Mouse (Mus musculus) cerebellum, adult 18-20 months (tissue): ENCODE data around the gene Fam57a.

Source experiments
- DNase-seq, 2 experiments: peaks; one replicate each; pipeline ENCODE4 v3.0.0; 2021

Gene Fam57a

DNA sequence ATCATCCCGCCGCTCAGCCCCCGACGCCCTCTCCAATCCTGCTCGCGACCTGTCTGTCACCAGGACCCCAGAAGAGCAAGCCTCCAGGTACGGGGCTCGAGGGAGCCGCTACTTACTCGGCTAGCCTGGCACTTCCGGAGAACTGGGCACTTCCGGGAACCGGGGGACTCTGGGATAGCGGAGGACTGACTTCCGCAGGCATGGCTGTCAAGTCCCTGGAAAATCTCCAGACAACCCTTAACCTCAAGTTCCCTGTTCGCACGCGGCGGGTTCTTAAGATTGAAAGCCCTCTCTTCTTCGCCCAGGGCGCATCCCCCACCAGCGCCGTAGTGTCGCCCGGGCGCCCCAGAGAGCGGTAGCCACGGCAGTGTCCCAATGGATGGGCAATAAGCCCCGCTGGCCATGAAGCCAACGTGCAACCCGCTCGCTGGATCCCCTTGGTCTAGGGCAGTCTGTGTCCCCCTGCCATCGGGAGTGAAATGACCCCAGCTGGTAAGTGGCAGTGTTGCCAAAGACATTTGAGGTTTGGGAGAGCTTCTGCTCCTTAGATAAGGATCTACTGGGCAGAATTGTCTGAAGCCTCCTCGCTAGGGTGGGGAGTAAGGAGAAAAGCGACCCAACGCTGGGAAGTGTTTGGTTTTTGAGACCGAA, at the start of gene Fam57a, which contains the start of gene Vps53:
Fam57a (plus strand) TSS at position 177 of the 651 bp plus-strand sequence.
Vps53 (minus strand) TSS at position 153 of the 651 bp plus-strand sequence.
- peak; percentile 92 for DNase-seq

DNA sequence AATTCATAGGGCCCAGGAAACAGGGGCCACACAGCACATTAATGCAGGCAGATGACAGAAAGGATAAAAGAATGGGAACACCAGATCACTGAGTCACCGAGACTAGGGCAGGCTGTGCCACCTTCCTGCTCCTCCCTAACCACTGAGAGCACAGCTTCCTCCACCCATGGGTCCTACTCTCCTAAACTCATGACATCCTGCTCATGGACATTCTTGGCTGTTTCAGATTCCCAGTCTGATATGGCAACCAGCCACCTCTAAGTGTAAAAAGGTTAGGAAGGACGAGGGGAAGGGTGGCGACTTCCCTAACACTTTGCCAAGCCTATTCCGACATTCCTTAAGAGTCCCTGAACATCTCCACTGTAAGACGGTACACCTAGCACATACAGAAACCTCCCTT, 48.6 kb upstream of the Fam57a start:
- DNase-seq, result no peak

DNA sequence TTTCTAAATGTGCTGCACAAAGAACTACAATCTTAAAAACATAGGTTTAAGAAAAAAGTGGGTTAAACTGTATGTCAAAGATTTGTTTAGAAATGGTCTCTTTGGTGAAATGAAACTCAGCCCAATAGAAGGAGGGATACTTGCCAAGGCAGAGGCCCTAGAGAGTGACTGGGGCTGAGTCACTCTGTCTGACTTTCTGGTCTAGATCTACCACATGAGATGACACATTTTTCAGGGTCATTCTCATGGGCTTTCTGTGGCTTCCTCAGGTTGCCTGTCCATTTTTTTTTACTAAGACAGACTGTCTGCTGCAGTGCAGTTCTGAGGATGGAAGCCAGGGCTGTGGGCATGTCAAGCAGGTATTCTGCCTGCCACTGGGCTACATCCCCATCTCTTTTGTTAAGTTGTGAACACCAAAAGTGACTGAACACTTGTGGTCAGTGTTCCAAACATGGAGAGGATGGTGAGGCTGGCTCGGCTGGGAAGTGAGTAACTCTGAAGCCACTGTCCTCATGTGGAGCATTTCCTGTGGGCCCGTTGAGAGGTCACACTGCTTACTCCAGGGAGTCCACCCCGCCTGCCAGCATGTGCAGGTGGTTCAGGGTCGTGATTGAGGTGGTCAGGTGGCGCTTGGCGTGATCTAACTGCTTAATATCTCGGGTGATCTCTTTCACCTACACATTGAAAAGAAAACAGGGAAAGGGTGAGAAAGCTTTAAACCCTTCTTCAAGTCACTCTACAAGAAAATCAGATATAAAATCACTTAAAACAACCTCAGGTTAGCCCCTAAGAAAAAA, 43.6 kb upstream of the Fam57a start:
- DNase-seq, result no peak

DNA sequence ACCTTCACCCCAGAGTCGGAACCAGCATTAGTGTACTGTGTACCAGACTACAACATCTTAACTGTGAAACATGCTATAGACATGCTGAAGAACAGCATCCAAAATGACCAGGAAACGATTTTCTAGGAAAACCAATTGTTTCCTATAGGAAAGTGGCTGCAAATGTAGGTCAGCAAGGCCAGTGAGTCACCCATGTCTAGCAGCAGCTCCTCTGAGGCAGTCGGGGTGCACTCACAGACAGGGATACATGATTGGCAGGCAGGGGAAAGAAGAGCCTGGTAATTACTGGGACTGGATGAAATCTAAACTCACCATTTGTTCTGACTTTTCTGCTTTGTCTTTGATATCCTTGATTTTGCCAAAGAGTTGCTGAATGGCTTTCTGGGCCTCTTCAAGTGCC, 41.5 kb upstream of the Fam57a start:
- DNase-seq, result no peak

DNA sequence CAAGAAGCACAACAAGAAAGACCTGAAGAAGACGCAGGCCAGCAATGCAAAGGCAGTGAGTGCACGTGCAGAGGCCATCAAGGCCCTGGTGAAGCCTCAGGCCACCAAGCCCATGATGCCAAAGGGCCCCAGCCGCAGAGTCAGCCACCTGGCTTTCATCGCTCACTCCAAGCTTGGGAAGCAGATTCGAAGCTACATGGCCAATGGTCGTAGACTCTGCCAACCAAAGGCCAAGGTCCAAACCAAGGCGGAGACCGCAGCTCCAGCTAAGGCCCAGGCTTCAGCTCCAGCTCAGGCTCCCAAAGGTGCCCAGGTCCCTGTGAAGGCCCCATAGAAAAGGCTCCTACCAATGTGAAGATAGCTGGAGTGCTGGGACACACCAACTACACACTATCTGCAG, 35.1 kb upstream of the Fam57a start:
- DNase-seq, result no peak

DNA sequence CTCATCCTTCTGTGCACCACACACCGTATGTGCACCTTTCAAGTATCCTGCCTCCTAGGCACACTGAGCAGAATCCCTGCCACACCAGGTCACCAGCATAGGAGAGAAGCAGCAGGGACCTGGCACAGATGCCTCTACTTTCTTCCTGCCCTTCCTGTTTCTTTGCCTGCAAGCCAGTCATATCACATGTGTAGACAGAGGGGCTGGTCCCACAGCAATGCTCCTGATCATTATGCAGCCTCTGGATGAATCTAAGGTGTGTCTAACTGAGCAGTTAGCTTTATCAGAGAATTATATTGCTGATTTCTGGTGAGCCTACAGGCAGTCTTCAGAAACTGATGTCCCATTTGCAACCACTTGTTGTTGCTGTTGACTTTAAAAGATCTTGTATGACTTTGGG, 34.3 kb upstream of the Fam57a start:
- DNase-seq, result no peak

DNA sequence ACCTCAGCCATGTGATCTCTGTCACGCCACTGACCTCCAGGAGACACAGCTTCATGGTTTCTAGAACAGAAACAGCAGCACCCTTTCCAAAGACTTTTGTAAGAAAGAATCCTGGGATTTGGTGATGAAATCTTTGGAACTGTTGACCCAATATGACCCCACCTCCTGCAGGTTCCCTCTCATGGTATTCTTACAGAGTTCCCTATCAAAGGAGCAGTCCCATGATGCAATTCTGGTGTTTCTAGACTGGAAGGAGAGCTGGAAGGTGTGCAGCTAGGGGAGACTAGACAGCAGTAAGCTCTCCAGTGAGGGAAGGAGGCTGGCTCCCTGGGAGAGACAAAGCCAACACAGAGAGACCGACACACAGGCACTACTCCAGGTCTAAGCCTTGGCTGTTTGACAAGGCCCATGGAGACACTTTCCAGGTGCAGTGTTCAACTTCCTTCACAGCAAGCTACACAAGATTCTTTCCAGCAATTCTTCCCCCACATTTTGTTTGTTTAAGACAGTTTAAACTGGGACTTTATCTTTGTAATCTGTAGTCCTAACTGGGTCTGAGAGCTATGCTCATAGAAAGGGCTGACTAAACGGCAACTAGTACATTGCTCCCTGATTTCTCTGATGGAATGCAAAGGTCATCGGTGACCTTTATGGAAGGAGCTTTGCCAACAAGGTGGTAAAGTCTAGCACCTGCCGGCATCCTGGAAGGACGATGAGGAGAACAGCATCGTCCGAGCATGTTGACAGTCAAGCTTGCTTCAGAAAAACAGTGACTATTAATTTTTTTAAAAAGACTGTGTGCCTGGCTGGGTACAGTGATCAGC, 33.1 kb upstream of the Fam57a start:
- peak; percentile 39 to 41 for DNase-seq

DNA sequence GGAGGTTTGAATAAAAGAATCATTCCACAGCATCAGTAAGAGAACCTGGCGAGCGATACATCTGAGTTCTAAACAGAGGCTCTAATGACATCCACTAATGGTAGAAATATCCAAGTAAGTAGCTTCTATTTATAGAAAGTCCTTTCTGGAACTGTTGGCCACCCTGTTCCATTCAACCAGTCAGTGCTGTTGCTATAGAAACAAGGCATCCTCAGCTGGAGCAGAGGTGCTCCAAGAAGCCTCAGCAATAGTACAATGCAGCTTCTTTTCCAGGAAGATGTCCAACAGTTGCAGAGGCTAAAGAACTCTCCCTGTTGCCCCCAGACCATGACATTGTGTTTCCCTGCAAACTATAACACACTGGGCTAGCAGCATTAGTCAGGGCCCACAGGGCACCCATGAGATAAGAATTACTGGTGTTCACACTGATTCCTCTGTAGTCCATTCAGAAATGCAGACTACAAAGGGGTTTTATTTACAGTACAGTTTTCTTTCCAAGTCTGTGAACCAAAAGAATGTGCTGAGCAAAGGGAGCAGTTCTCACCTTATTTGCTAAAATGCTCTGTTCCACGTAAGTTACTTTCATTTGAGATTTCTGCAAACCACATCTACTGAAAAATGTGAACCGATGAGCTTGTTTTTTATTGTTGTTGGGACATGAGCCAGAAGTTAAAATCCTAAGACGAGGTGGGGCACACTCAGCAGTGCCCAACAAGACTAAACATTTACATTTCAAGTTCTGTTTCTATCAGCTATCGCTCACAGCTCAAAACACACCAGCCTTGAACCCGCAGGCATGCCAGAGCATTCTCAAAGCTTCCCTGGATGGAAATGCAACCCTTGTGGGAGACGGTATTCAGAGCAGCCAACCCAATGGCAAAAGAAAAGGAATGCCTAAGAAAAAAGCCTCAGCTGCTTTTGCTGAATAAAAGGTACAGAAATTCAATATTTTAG, 31.1 kb upstream of the Fam57a start:
- DNase-seq, result no peak

DNA sequence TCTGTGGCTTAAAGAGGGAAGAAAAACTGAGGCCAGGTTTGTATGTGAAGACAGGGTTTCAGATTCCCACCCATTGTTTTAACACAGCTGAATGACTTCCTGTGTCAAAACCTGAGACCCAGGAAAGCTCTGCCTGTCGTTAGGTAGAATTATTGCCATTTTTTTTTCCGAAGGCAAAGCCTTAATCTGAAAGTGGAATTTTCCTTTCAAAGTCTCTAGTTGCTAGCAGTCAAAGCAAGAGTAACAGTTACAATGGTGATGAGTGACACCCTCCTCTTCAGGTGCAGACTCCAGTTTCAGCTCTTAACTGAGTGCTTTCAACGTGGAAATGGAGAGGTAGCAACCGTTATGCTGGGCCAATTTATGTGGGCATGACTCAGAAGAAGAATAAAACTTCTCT, 28.5 kb upstream of the Fam57a start:
- no peak for DNase-seq

DNA sequence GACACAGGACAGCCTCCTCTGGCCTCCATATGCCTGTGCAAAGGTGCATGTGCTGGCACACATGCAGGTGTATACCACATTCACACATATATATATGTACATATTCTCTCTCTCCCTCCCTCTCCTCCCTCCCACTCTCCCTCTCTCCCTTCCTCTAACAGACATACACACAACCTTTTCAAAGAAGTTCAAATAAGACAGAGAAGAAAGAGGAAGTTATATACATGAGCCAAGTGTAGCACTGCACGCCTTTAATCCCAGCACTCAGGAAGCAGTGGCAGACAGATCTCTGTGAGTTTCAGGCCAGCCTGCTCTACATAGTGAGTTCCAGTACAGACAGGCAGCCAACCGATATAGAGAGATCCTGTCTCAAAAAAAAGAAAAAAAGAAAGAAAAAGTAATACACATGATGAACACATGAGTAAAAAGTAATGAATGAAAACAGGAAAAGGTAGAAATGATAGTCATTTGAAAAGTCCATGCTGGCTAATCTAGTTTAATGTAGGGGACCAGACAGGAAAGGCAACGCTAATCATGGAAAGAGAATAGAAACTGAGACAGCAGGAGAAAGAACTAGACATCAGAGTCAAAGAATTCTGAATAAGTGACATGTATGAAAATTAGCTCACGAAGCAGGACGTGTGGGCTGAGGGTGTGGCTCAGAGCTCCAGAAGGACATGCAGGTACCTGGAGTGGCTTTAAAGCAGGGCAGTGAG, 26.1 kb upstream of the Fam57a start:
- DNase-seq, result no peak

DNA sequence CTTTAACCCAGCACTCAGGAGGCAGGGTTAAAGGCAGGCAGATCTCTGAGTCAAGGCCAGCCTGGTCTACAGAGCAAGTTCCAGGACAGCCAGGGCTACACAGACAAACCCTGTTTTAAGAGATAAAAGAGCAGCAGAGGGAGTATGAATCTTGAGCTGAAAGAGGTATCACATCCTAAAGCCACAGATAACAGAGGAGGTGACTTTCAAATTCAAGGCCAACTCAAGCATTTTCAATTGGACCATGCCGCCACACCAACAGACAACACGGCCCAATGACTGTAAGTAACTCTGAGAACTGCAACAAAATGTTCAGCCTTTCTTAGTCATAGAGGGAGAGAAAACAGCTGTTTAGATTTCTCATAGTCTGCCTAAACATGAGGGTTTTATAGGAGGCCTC, 25.3 kb upstream of the Fam57a start:
- DNase-seq, result no peak

DNA sequence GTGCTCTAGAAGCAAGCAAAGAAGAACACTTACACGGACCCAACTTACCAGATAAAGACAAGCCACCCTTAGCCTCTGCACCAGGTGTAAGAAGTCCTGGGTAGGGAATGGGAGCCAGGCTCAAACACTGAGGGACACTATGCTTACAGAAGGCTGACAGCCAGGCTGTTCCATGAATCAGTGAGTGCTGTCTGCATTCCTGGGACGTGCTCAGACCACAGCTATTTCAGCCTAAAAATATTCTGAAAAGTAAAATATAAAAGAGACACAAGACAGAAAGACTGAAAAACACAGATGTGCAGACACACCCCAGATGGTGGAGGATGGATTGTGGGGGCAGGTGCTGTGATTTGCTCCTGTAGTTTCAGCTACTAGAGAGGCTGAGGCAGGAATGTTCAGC, 24.6 kb upstream of the Fam57a start:
- DNase-seq, result no peak

DNA sequence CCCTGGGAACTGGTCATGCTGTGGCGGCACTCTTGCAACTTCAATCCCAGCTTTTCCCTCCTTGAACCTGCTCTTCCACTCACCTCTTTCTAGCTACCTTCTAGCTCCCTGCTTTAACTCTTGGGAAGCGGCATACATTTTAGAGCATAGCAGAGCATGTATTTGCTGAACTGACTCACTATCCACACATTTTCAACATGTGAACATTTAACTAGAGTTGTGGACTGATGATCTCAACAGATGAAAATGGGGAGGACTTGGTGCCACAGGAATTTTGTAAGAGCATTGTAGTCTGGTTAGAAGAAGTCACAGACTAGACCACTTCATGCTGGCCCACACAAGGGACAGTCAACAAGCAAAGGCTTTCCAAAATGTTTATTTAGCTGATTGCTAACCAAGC, 21.1 kb upstream of the Fam57a start:
- no peak for DNase-seq

DNA sequence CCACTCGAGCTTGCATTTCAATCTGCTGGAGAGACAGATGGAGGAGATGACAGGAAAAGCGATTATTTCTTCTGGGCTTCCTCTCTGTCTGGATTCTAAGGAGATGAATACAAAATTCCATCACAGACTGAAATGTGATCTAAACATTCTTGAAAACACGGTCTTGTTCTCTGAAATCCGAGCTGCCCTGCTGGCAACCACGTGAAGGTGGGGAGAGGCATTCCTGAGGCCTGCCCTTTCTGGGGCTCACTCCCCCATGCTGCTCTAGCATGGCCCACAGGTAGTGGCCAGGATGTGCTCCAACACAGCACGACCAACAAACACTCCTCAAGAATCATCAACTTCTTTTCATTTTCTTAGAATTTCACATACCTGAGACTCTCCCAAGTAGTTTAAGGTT, 19.2 kb upstream of the Fam57a start:
- no peak for DNase-seq

DNA sequence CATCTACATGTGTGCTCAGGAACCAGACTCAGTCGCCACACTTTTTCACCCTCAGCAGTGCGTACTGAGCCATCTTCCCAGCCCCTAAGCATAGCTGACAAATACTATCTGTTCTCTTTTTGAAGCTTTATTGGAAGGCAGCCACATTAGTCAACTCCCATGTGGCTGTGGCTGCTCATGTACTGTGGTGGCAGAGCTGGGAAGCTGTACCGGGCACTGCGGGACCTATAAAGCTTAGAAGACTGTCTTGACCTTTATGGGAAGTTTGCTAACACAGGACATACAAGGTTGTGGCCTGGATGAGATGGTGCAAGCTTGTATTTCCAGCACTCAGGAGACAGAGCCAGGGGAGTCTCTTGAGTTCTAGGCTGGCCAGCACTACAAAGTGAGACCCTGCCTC, 12.8 kb upstream of the Fam57a start:
- no peak for DNase-seq

DNA sequence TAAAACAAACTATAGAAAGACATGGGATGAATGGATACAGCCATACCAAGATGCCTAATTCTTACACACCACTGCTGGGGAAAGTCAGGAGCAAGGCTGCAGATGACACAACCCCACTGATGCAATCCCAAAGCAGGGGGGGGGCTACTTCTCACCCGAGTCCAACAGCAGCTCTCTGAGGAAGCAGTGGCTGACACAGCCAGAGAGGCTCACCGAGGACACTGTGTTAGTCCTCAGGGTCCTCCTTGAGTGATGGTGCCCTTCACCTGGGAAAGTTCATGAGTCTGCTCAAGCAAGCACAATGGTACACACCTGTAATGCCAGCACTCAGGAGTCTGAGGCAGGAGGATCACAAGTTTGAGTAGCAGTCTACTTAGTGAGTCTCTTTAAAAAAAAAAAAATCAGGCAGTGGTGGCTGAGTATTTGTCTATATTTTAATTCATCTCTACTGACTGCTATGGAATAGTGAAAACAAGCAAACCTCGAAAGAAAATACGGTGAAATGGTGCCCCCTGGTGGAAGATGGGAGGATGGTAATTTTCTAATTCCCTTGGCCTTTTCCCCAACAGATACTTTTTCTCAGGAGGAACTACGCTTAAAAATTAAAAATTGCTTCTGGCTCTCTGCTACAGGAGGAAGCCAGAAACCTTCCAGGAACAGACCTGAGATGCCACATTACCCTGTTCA, 12.2 kb upstream of the Fam57a start:
- DNase-seq, result peak; percentile 72 to 85

DNA sequence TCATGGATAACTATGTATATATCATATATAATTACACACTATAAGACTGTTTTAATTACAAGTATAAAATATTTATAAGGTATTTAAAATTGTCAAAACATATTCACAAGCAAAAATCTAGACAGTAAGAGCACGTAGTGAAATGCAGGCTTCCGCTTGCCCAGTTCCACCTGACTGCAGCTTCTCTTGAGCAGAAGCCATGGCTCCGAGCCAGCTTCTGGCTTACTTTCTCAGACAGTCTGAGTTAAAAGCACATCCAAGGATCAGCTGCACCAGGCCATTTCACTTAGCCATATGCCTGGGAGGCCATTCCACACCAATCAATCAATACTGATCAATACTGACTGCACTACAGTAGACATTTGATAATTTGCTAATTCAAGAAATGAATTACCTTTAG, 10.5 kb upstream of the Fam57a start:
- peak; percentile 61 to 62 for DNase-seq

DNA sequence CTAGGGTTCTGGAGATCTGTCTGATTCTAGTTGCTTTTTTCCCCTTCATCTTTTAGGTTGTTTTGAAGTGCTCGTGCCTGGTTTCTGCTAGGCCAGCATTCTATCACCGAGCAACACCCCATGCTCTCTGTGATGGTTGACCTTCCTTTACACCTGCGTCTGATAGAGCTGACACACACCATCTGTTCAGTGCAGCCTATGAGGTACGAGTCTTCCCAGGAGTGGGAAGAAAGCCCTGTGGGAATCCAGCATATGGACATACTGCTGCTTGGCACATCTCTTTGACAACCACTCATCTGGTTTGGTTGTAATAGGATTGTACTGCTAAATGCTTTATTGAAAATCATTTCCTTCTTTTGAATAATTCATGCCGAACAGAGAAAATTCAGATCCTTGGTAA, 9.3 kb upstream of the Fam57a start:
- DNase-seq, result peak; percentile 60 to 74

DNA sequence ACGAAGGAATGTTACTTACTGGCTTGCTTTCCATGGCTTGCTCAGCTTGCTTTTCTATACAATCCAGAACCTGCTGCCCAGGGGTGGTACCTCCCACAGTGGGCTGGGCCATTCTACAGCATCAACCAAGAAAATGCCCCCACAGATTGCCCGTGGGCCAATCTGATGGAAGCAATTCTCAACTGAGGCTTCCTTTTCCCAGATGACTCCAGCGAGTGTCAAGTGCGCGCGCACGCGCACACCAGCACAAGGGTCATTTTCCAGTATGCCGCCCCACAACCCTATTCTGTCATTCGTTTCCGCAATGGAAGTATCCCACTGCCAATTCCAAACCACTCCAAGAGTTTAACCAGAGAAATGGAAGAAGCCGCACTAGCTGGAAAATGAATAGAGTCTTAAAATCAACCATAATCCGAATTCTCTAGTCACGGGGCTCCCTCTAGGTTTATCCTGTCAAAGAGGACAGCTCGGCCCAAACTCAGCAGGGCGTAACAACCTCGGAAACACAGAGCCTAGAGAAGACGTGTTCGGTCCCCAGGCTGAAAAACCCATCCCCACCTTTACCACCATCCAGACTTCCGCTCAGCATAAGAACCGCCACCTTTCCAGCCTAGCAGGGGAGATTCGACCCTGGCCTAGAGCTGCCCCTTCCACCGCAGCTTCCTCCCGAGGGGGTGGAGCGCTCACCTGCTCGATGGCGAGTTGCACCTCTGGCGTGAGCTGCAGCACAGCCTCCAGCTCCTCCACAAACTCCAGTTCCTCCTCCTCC, 561 bp upstream of the Fam57a start:
- DNase-seq, result peak; percentile 27 to 28

DNA sequence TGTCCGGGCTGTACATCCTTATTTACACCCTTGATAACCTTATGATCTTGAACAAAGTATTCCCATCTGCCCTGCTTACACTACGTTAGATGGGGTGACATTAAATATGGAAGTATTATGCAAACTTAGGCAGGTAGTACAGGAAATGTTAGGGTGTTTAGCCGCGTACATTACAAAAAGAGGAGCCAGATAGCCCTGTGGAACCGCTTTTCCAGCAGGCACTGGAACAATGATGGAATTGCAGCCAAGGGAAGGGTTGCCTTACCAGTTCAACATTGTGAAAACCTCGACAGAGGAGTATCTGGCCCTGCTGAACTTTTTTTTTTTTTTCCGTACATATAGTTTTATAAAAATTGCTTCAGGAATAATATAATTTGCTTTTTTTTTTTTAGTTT, 672 bp downstream of the Fam57a start:
- DNase-seq, result no peak
